Mouse (Mus musculus) mature B cell (primary cell): Measurements from ENCODE around the gene Tomm6.

ENCODE experiments used
- in situ Hi-C: fragments of 300-500 bp; cut with MboI; formaldehyde crosslinking; loops from 2 replicates; pipeline ENCODE4 v1.14.3; 2019

The Tomm6 gene

GRCm38 (mm10) chr17:47694503-47695336 is 6.5 kb upstream of the Tomm6 start, which contains the start of gene Prickle4:
Gene Prickle4, minus strand, starts transcription at chr17:47694736.
- in situ Hi-C loops, result no loop called here

- in situ Hi-C loops, result no loop called here
Measured at GRCm38 (mm10) chr17:47694442-47694502, 6.1 kb upstream of the Tomm6 start, which contains the start of gene Gm21981. Gene Gm21981, minus strand, starts transcription at chr17:47694455.

GRCm38 (mm10) chr17:47693671-47694441 is 5.7 kb upstream of the Tomm6 start:
- in situ Hi-C loops, result no loop called here

GRCm38 (mm10) chr17:47691650-47692049 is 3.5 kb upstream of the Tomm6 start:
- in situ Hi-C loops, result no loop called here

- in situ Hi-C loops, result loop anchor here (5.0 kb wide), 1 partner anchor 78 kb away; the partner anchor contains the start of genes Bysl, Gm20517 and Med20
Measured at GRCm38 (mm10) chr17:47689894-47690293, 1.7 kb upstream of the Tomm6 start.

- in situ Hi-C loops, result loop anchor here (5.0 kb wide), 1 partner anchor 77 kb away; the partner anchor contains the start of genes Bysl, Gm20517 and Med20
Measured at GRCm38 (mm10) chr17:47688608-47689575, 706 bp upstream of the Tomm6 start, which contains the start of gene Frs3. Gene Frs3, plus strand, starts transcription at chr17:47689030.

GRCm38 (mm10) chr17:47687409-47688343 is 510 bp downstream of the Tomm6 start:
- in situ Hi-C loops, result loop anchor here (5.0 kb wide), 1 partner anchor 75 kb away; the partner anchor contains the start of genes Bysl, Gm20517 and Med20

- in situ Hi-C loops, result no loop called here
Measured at GRCm38 (mm10) chr17:47682836-47683235, 5.3 kb downstream of the Tomm6 start.

GRCm38 (mm10) chr17:47678702-47679101 is 9.5 kb downstream of the Tomm6 start:
- in situ Hi-C loops, result no loop called here

GRCm38 (mm10) chr17:47678238-47678637 is 9.9 kb downstream of the Tomm6 start:
- in situ Hi-C loops, result no loop called here

GRCm38 (mm10) chr17:47676581-47676980 is 11.6 kb downstream of the Tomm6 start:
- in situ Hi-C loops, result no loop called here

GRCm38 (mm10) chr17:47672311-47673111 is 15.7 kb downstream of the Tomm6 start:
- in situ Hi-C loops, result no loop called here

GRCm38 (mm10) chr17:47671988-47672310 is 16.2 kb downstream of the Tomm6 start:
- in situ Hi-C loops, result no loop called here

GRCm38 (mm10) chr17:47669166-47669565 is 19.0 kb downstream of the Tomm6 start:
- in situ Hi-C loops, result no loop called here

- in situ Hi-C loops, result no loop called here
Measured at GRCm38 (mm10) chr17:47664474-47664873, 23.7 kb downstream of the Tomm6 start.

GRCm38 (mm10) chr17:47663009-47663713 is 25.0 kb downstream of the Tomm6 start:
- in situ Hi-C loops, result no loop called here

- in situ Hi-C loops, result no loop called here
Measured at GRCm38 (mm10) chr17:47658741-47659243, 29.4 kb downstream of the Tomm6 start.

GRCm38 (mm10) chr17:47657901-47658300 is 30.3 kb downstream of the Tomm6 start:
- in situ Hi-C loops, result no loop called here

- in situ Hi-C loops, result no loop called here
Measured at GRCm38 (mm10) chr17:47655697-47656096, 32.5 kb downstream of the Tomm6 start.
